Mouse (Mus musculus) retina, postnatal 1 day (tissue): ENCODE measurements at regions not wholly inside any gene's neighbourhood (a gene's known extent, or its start where the extent isn't known, plus 50 kb on each side); places are given as distances from the start of the nearest gene placed in this dataset.
A peak's percentile ranks its signal among the peaks of the same experiment; 100 is the strongest.

Experiments
- DNase-seq: peaks from one replicate; pipeline ENCODE4 v3.0.0-alpha.2; 2012

- DNase-seq = peak; percentile 65
These were observed 569.9 kb upstream of the Gm10800 start for GRCm38 (mm10) chr2:99236968-99237367.
